Mouse (Mus musculus) liver, adult 2 months (tissue): Measurements from ENCODE around the gene Ciita.

ENCODE experiments used
- CTCF ChIP-seq: fragments of 200-500 bp; IDR thresholded peaks from 2 replicates; pipeline ENCODE4 v1.5.1; 2011; ENCODE audit warnings: low read depth, low read length, control low read depth
- POLR2A ChIP-seq: fragments of 200-500 bp; IDR thresholded peaks from 2 replicates; pipeline ENCODE4 v1.6.1; 2011; ENCODE audit warnings: low read length, control low read depth; ENCODE audit not compliant: insufficient read depth; ENCODE audit errors: extremely low read depth

GRCm38 (mm10) chr16:10487895-10488493 lies 8.1 kb downstream of the Ciita start:
- TF ChIP-seq CTCF (no peak), POLR2A (no peak)
